Mouse (Mus musculus) lung, embryonic 14.5 days (tissue): ENCODE measurements around the gene Kdf1. TPM values are rescaled to one million over a fixed set of nuclear protein-coding genes. Genes with fewer than 3 reads are reported as not detected.

Experiments used
- ATAC-seq: fragments of 200-750 bp; cut with Nextera tagmentation; 2 replicates; pipeline ENCODE4 v1.8.0; 2017; ENCODE audit warnings: mild to moderate bottlenecking, moderate TSS enrichment, moderate library complexity; ENCODE audit not compliant: insufficient read depth
- DNase-seq: peaks from one replicate; pipeline ENCODE4 v3.0.0-alpha.2; 2015
- H3K27ac ChIP-seq: fragments of 300-500 bp; sonication (generic); 2 replicates; pipeline ENCODE4 v1.5.1; 2014; ENCODE audit warnings: low read depth, mild to moderate bottlenecking, moderate library complexity
- H3K27me3 ChIP-seq: fragments of 300-500 bp; sonication (generic); 2 replicates; pipeline ENCODE4 v1.6.1; 2014; ENCODE audit warnings: low read length, control low read depth; ENCODE audit not compliant: insufficient read depth
- H3K36me3 ChIP-seq: fragments of 300-500 bp; sonication (generic); 2 replicates; pipeline ENCODE4 v1.6.1; 2014; ENCODE audit warnings: control low read depth; ENCODE audit not compliant: insufficient read depth
- H3K4me1 ChIP-seq: fragments of 300-500 bp; sonication (generic); 2 replicates; pipeline ENCODE4 v1.6.1; 2014; ENCODE audit warnings: antibody characterized with exemption, control low read depth; ENCODE audit not compliant: insufficient read depth
- H3K4me2 ChIP-seq: fragments of 300-500 bp; sonication (generic); 2 replicates; pipeline ENCODE4 v1.6.1; 2014; ENCODE audit warnings: mild to moderate bottlenecking
- H3K4me3 ChIP-seq: fragments of 300-500 bp; sonication (generic); 2 replicates; pipeline ENCODE4 v1.5.1; 2014; ENCODE audit warnings: low read depth, low read length
- H3K9ac ChIP-seq: fragments of 300-500 bp; sonication (generic); 2 replicates; pipeline ENCODE4 v1.6.1; 2014
- H3K9me3 ChIP-seq: fragments of 300-500 bp; sonication (generic); 2 replicates; pipeline ENCODE4 v1.6.1; 2016; ENCODE audit warnings: low read depth, low read length, control low read depth
- CTCF ChIP-seq: IDR thresholded peaks from 2 replicates; pipeline ENCODE4 v1.5.1; 2016; ENCODE audit warnings: antibody characterized with exemption, low read depth
- WGBS: fragments of 180-500 bp; shearing (Covaris S2); extraction: QIAGEN DNeasy Blood & Tissue Kit; methylation state at CpG from one replicate; pipeline ENCODE4 v1.1.7; 2014; 5-methylcytosine and 5-hydroxymethylcytosine counted together
- polyA plus RNA-seq: library from polyadenylated mRNA; unstranded; fragments of >200 nt; fragmentation: Nextera tagmentation; extraction: Ambion mirVana; gene quantifications from 2 replicates; pipeline ENCODE4 v1.2.1, GENCODE M21; 2014

Gene Kdf1
- polyA plus RNA-seq, 1 experiment from 2014 or later, result 31.5 TPM

GRCm38 (mm10) chr4:133497461-133498159 is 21.2 kb upstream of the Kdf1 start:
- H3K4me3 ChIP-seq, result peak overlapping the region; percentile 58
- H3K4me2 ChIP-seq, result peak overlapping the region; percentile 100
- H3K36me3 ChIP-seq, result no peaks in the 10 kb centered on the region
- ATAC-seq (peak; percentile 60), DNase-seq (peak; percentile 44)
- peak overlapping the region; percentile 44 for H3K9ac ChIP-seq
- H3K27me3 ChIP-seq, result peaks cover 73% of the 10 kb centered on the region
- under 1% methylated on average over 67 of the region's 70 CpGs for WGBS
- peaks cover 8% of the 10 kb centered on the region for H3K4me1 ChIP-seq
- H3K9me3 ChIP-seq, result no peaks in the 10 kb centered on the region
- no peak overlapping the region for H3K27ac ChIP-seq
- TF ChIP-seq CTCF, result no peak

GRCm38 (mm10) chr4:133498160-133498724 is 20.5 kb upstream of the Kdf1 start, which contains the start of gene Trnp1:
Gene Trnp1 (minus strand): TSS chr4:133498550.
- DNase-seq, result peak; percentile 90
- no peaks in the 10 kb centered on the region for H3K9me3 ChIP-seq
- 1% methylated on average over 50 of the region's 53 CpGs for WGBS

GRCm38 (mm10) chr4:133501514-133501913 is 17.2 kb upstream of the Kdf1 start:
- H3K9me3 ChIP-seq, result no peaks in the 10 kb centered on the region
- 62% methylated on average over 7 of the region's 7 CpGs for WGBS
- peaks cover 8% of the 10 kb centered on the region for H3K4me1 ChIP-seq
- no peak overlapping the region for H3K4me2 ChIP-seq
- no peak overlapping the region for H3K4me3 ChIP-seq
- H3K27me3 ChIP-seq, result peaks cover 57% of the 10 kb centered on the region
- TF ChIP-seq CTCF, result no peak
- DNase-seq (no peak), ATAC-seq (no peak)
- no peaks in the 10 kb centered on the region for H3K36me3 ChIP-seq
- H3K27ac ChIP-seq, result no peak overlapping the region
- no peak overlapping the region for H3K9ac ChIP-seq

More at GRCm38 (mm10) chr4:133498160-133498724, 20.5 kb upstream of the Kdf1 start, which contains the start of gene Trnp1:
- Histone ChIP-seq H3K27me3 (peaks cover 73% of the 10 kb centered on the region), H3K4me1 (peaks cover 8% of the 10 kb centered on the region), H3K4me3 (peak within 1 kb of the TSS; percentile 58), H3K9ac (peak within 1 kb of the TSS; percentile 44), H3K27ac (no peak within 1 kb of the TSS), H3K4me2 (peak within 1 kb of the TSS; percentile 100), H3K36me3 (no peaks in the 10 kb centered on the region)
- ATAC-seq, result peak; percentile 89
- no peak for TF ChIP-seq CTCF

- H3K4me3 ChIP-seq, result no peak overlapping the region
- WGBS, result 33% methylated on average over 5 of the region's 5 CpGs
- H3K4me1 ChIP-seq, result no peaks in the 10 kb centered on the region
- ATAC-seq (no peak), DNase-seq (no peak)
- H3K27ac ChIP-seq, result no peak overlapping the region
- H3K36me3 ChIP-seq, result no peaks in the 10 kb centered on the region
- H3K27me3 ChIP-seq, result peaks cover 29% of the 10 kb centered on the region
- no peaks in the 10 kb centered on the region for H3K9me3 ChIP-seq
- no peak overlapping the region for H3K9ac ChIP-seq
- TF ChIP-seq CTCF, result no peak
- H3K4me2 ChIP-seq, result no peak overlapping the region
These were observed 14.5 kb upstream of the Kdf1 start for GRCm38 (mm10) chr4:133504300-133504699.

- WGBS, result 53% methylated on average over 9 of the region's 9 CpGs
- Histone ChIP-seq H3K4me2 (no peak overlapping the region), H3K27me3 (peaks cover 23% of the 10 kb centered on the region), H3K9me3 (no peaks in the 10 kb centered on the region), H3K9ac (no peak overlapping the region), H3K27ac (no peak overlapping the region), H3K4me1 (no peaks in the 10 kb centered on the region), H3K4me3 (no peak overlapping the region), H3K36me3 (no peaks in the 10 kb centered on the region)
- TF ChIP-seq CTCF, result no peak
- DNase-seq (no peak), ATAC-seq (no peak)
These were observed 13.8 kb upstream of the Kdf1 start for GRCm38 (mm10) chr4:133504755-133505485.

GRCm38 (mm10) chr4:133506573-133506972 is 12.2 kb upstream of the Kdf1 start:
- Histone ChIP-seq H3K4me2 (no peak overlapping the region), H3K27ac (no peak overlapping the region), H3K9me3 (no peaks in the 10 kb centered on the region), H3K27me3 (peaks cover 7% of the 10 kb centered on the region), H3K9ac (no peak overlapping the region), H3K4me3 (no peak overlapping the region), H3K4me1 (no peaks in the 10 kb centered on the region), H3K36me3 (no peaks in the 10 kb centered on the region)
- 61% methylated on average over 5 of the region's 5 CpGs for WGBS
- DNase-seq, result no peak
- no peak for TF ChIP-seq CTCF
- no peak for ATAC-seq

- no peak overlapping the region for H3K27ac ChIP-seq
- 81% methylated on average over 7 of the region's 7 CpGs for WGBS
- no peak for DNase-seq
- no peak overlapping the region for H3K4me3 ChIP-seq
- H3K36me3 ChIP-seq, result no peaks in the 10 kb centered on the region
- no peaks in the 10 kb centered on the region for H3K9me3 ChIP-seq
- no peak overlapping the region for H3K4me2 ChIP-seq
- no peak for ATAC-seq
- H3K4me1 ChIP-seq, result no peaks in the 10 kb centered on the region
- no peak for TF ChIP-seq CTCF
- H3K9ac ChIP-seq, result no peak overlapping the region
- no peaks in the 10 kb centered on the region for H3K27me3 ChIP-seq
These were observed 9.8 kb upstream of the Kdf1 start for GRCm38 (mm10) chr4:133508990-133509389.
